Mouse (Mus musculus): Measurements from ENCODE around the gene S100a13. TPM values are rescaled to one million over a fixed set of nuclear protein-coding genes. Genes with fewer than 3 reads are reported as not detected.

The S100a13 gene
- polyA plus RNA-seq, 1 experiment from 2014 or later: 11.7 TPM

DNA sequence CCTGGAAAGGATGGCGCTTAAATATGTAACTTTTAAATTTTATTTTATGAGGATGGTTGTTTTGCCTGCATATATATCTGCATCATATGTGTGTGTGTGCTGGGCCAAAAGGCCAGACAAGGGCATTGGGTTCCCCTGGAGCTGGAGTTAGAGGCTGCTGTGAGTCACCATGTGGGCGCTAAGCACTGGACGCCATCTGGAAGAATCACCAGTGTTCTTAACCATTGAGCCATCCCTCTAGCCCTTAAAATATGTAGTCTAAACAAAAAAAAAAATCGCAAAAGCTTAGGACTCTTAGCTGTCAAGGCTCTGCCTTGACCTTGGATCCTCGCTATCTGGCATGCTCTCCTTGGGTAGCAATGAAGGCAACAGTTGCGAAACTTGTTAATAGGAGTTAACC is 25.7 kb upstream of the S100a13 start:
- Histone ChIP-seq H3K9ac (replicated peaks) (no peak overlapping the region), H3K9me3 (replicated peaks) (no peaks in the 10 kb centered on the region), H3K4me1 (peaks cover 9% of the 10 kb centered on the region), H3K27me3 (replicated peaks) (no peaks in the 10 kb centered on the region), H3K36me3 (peaks cover 56% of the 10 kb centered on the region), H3K4me3 (replicated peaks) (no peak overlapping the region), H3K4me2 (no peak overlapping the region), H3K27ac (replicated peaks) (no peak overlapping the region)
- no peak for ATAC-seq (ENCODE audit: low FRiP score)
- 89% methylated on average over 6 of the region's 6 CpGs for WGBS

GRCm38 (mm10) chr3:90490696-90491256 is 23.5 kb upstream of the S100a13 start, which contains the start of gene Snapin:
Gene Snapin, minus strand, starts transcription at chr3:90491033.
- Histone ChIP-seq H3K9ac (replicated peaks) (peak within 1 kb of the TSS; percentile 85), H3K4me1 (peaks cover 9% of the 10 kb centered on the region), H3K27me3 (replicated peaks) (no peaks in the 10 kb centered on the region), H3K27ac (replicated peaks) (peak within 1 kb of the TSS; percentile 84), H3K9me3 (replicated peaks) (no peaks in the 10 kb centered on the region), H3K4me2 (peak within 1 kb of the TSS; percentile 63), H3K4me3 (replicated peaks) (peak within 1 kb of the TSS; percentile 83), H3K36me3 (peaks cover 41% of the 10 kb centered on the region)
- 0% methylated on average over 37 of the region's 37 CpGs for WGBS
- ATAC-seq (ENCODE audit: low FRiP score): peak; percentile 96

GRCm38 (mm10) chr3:90491350-90491749 is 22.9 kb upstream of the S100a13 start:
- peak; percentile 32; the same call in 1 of the 2 replicates for ATAC-seq (ENCODE audit: low FRiP score)
- Histone ChIP-seq H3K27ac (replicated peaks) (no peak overlapping the region), H3K9me3 (replicated peaks) (no peaks in the 10 kb centered on the region), H3K36me3 (peaks cover 41% of the 10 kb centered on the region), H3K4me1 (peaks cover 9% of the 10 kb centered on the region), H3K4me3 (replicated peaks) (no peak overlapping the region), H3K27me3 (replicated peaks) (no peaks in the 10 kb centered on the region), H3K4me2 (no peak overlapping the region), H3K9ac (replicated peaks) (no peak overlapping the region)
- WGBS: 34% methylated on average over 2 of the region's 2 CpGs

- Histone ChIP-seq H3K27me3 (replicated peaks) (no peaks in the 10 kb centered on the region), H3K27ac (replicated peaks) (no peak overlapping the region), H3K9me3 (replicated peaks) (no peaks in the 10 kb centered on the region), H3K36me3 (peaks cover 45% of the 10 kb centered on the region), H3K9ac (replicated peaks) (no peak overlapping the region), H3K4me1 (peaks cover 9% of the 10 kb centered on the region), H3K4me3 (replicated peaks) (no peak overlapping the region), H3K4me2 (no peak overlapping the region)
- no peak for ATAC-seq (ENCODE audit: low FRiP score)
- 45% methylated on average over 4 of the region's 4 CpGs for WGBS
Observed at GRCm38 (mm10) chr3:90493831-90494540, 20.2 kb upstream of the S100a13 start.

DNA sequence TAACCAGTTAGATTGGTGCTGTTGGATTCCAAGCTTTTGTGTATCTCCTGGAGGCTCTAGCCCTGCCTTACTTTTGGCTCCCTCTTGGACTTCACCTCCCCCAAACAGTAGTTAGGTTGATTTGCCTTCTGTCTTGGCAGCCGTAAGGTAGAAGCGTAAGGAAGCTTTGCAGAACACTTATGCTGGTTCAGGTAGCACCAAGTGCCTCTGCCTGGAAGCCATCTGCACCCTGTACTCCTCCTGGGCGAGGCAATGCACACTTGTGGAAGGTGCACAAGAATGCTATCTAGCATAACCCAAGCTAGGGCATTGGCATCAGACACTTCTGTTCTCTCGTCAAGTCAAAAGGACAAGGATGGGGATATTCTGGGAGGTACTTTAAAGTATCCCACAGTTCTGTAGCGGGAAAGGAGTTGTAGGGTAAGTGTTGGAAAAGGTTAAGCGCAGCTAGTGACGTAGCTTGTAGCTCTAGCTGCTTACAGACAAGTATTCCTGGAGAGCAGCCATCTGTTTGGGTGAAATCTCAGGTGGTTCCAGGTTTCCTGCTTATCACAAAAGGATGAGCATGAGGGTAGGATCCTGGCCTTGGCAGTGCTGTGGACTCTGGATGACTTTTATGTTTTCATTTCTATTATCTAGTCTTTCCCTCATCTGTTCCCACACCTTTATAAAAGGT is 18.2 kb upstream of the S100a13 start:
- WGBS: 94% methylated on average over 7 of the region's 7 CpGs
- Histone ChIP-seq H3K36me3 (peaks cover 53% of the 10 kb centered on the region), H3K4me2 (no peak overlapping the region), H3K27ac (replicated peaks) (no peak overlapping the region), H3K9me3 (replicated peaks) (no peaks in the 10 kb centered on the region), H3K4me1 (no peaks in the 10 kb centered on the region), H3K27me3 (replicated peaks) (no peaks in the 10 kb centered on the region), H3K4me3 (replicated peaks) (no peak overlapping the region), H3K9ac (replicated peaks) (no peak overlapping the region)
- no peak for ATAC-seq (ENCODE audit: low FRiP score)

DNA sequence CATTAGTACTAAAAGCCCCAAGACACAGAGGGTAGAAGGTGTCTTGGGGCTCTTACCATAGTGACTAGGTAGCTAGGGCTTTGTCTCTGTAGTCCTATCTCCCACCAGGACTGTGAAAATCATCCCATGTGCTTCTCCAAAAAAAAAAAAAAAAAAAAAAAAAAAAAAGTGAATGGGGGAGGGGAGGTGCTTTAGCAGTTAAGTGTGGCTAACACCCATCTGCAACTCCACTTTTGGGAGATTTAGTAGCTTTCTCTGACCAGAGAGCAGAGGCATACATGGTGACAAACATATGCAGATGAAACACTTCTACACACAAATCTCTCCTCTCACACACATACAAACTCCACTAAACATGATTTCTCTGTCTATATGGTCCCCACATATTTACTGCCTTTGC is 16.6 kb upstream of the S100a13 start:
- H3K4me3 ChIP-seq (replicated peaks): no peak overlapping the region
- no peak for ATAC-seq (ENCODE audit: low FRiP score)
- no peak overlapping the region for H3K4me2 ChIP-seq
- no peaks in the 10 kb centered on the region for H3K4me1 ChIP-seq
- H3K9ac ChIP-seq (replicated peaks): no peak overlapping the region
- peaks cover 68% of the 10 kb centered on the region for H3K36me3 ChIP-seq
- H3K27ac ChIP-seq (replicated peaks): no peak overlapping the region
- no peaks in the 10 kb centered on the region for H3K27me3 ChIP-seq (replicated peaks)
- no peaks in the 10 kb centered on the region for H3K9me3 ChIP-seq (replicated peaks)

DNA sequence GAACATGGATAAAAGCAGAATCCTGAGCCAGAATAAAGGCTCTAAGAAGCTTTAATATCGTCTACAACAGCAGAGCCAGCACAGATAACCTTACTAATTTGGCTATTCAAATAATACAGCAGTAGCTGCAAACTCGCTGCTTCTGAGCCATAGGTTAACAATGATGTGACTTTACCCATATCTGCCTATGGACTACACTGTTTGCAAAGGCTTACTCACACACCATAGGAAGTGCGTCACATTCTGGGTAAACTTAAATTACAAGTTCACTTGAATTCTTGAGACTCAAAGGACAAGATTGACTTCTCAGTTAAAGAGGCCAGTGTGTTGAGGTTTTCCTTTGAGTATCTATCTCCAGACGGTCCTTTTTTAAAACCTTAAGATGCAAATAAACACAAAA is 10.8 kb upstream of the S100a13 start:
- WGBS: 90% methylated on average over 4 of the region's 4 CpGs
- no peak overlapping the region for H3K4me2 ChIP-seq
- H3K9ac ChIP-seq (replicated peaks): no peak overlapping the region
- no peak for ATAC-seq (ENCODE audit: low FRiP score)
- no peaks in the 10 kb centered on the region for H3K9me3 ChIP-seq (replicated peaks)
- H3K27me3 ChIP-seq (replicated peaks): no peaks in the 10 kb centered on the region
- no peak overlapping the region for H3K27ac ChIP-seq (replicated peaks)
- peaks cover 70% of the 10 kb centered on the region for H3K36me3 ChIP-seq
- peaks cover 34% of the 10 kb centered on the region for H3K4me1 ChIP-seq
- H3K4me3 ChIP-seq (replicated peaks): no peak overlapping the region

DNA sequence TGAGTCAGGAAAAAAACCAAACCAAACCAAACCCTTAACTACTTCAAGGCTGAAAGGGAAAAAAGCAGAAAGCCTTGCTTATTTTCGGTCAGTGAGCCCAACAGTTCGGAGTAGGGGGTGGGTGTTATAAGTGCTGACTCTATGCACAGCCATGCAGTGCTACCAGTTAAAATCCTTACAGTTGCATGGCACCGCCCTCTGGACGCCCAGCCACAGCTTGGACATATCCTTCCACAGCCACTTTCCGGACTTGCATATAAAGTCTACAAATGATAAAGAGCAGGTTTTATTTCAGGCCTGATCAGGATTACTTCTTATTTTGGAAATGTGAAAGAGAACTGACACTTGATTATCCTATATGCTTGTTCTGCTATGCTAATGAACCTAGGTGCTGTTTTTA is 9.0 kb upstream of the S100a13 start:
- no peak for ATAC-seq (ENCODE audit: low FRiP score)
- H3K9ac ChIP-seq (replicated peaks): no peak overlapping the region
- H3K36me3 ChIP-seq: peaks cover 53% of the 10 kb centered on the region
- no peaks in the 10 kb centered on the region for H3K9me3 ChIP-seq (replicated peaks)
- H3K4me3 ChIP-seq (replicated peaks): no peak overlapping the region
- WGBS: 87% methylated on average over 5 of the region's 5 CpGs
- no peak overlapping the region for H3K4me2 ChIP-seq
- peaks cover 38% of the 10 kb centered on the region for H3K4me1 ChIP-seq
- H3K27ac ChIP-seq (replicated peaks): no peak overlapping the region
- no peaks in the 10 kb centered on the region for H3K27me3 ChIP-seq (replicated peaks)

- 86% methylated on average over 3 of the region's 3 CpGs for WGBS
- peaks cover 47% of the 10 kb centered on the region for H3K36me3 ChIP-seq
- 0 out of 2 replicates have a peak, but pooled peaks cover 2% of the 10 kb centered on the region for H3K27me3 ChIP-seq (replicated peaks)
- no peak overlapping the region for H3K9ac ChIP-seq (replicated peaks)
- ATAC-seq (ENCODE audit: low FRiP score): no peak
- H3K27ac ChIP-seq (replicated peaks): no peak overlapping the region
- H3K4me3 ChIP-seq (replicated peaks): no peak overlapping the region
- H3K4me1 ChIP-seq: peaks cover 38% of the 10 kb centered on the region
- no peaks in the 10 kb centered on the region for H3K9me3 ChIP-seq (replicated peaks)
- no peak overlapping the region for H3K4me2 ChIP-seq
Observed at GRCm38 (mm10) chr3:90506362-90506761, 7.9 kb upstream of the S100a13 start.

GRCm38 (mm10) chr3:90508287-90508949 is 5.8 kb upstream of the S100a13 start:
- peak overlapping the region; percentile 75 for H3K4me2 ChIP-seq
- peak overlapping the region; percentile 94 for H3K4me3 ChIP-seq (replicated peaks)
- 2% methylated on average over 20 of the region's 20 CpGs for WGBS
- ATAC-seq (ENCODE audit: low FRiP score): no peak; the same call in 1 of the 2 replicates
- peak overlapping the region; percentile 100 for H3K9ac ChIP-seq (replicated peaks)
- peak overlapping the region; percentile 95 for H3K27ac ChIP-seq (replicated peaks)
- peaks cover 28% of the 10 kb centered on the region for H3K36me3 ChIP-seq
- peaks cover 5% of the 10 kb centered on the region for H3K27me3 ChIP-seq (replicated peaks)
- no peaks in the 10 kb centered on the region for H3K9me3 ChIP-seq (replicated peaks)
- peaks cover 34% of the 10 kb centered on the region for H3K4me1 ChIP-seq

- peak; percentile 93 for ATAC-seq (ENCODE audit: low FRiP score)
- H3K4me1 ChIP-seq: peaks cover 35% of the 10 kb centered on the region
- peak within 1 kb of the TSS; percentile 94 for H3K4me3 ChIP-seq (replicated peaks)
- peaks cover 13% of the 10 kb centered on the region for H3K27me3 ChIP-seq (replicated peaks)
- under 1% methylated on average over 66 of the region's 66 CpGs for WGBS
- peak within 1 kb of the TSS; percentile 100 for H3K9ac ChIP-seq (replicated peaks)
- peak within 1 kb of the TSS; percentile 75 for H3K4me2 ChIP-seq
- H3K9me3 ChIP-seq (replicated peaks): no peaks in the 10 kb centered on the region
- H3K36me3 ChIP-seq: peaks cover 20% of the 10 kb centered on the region
- H3K27ac ChIP-seq (replicated peaks): peak within 1 kb of the TSS; percentile 95
Observed at GRCm38 (mm10) chr3:90508950-90509746, 5.1 kb upstream of the S100a13 start, which contains the start of gene Chtop. Gene Chtop, minus strand, starts transcription at chr3:90509498.

Data from neural tube, embryonic 15.5 days (tissue).